Mouse (Mus musculus) left cerebral cortex, postnatal 14 days (tissue): ENCODE data around the gene Lhfpl3. TPM values are rescaled to one million over a fixed set of nuclear protein-coding genes. Genes with fewer than 3 reads are reported as not detected.
A peak's percentile ranks its signal among the peaks of the same experiment; 100 is the strongest.

ENCODE experiments used
- DNase-seq, 2 experiments: peaks; one replicate each; pipeline ENCODE4 v3.0.0; 2021 to 2022; ENCODE audit warnings: low spot score in 2 of 2, mixed read lengths in 1 of 2
- intact Hi-C: fragments of 180-260 bp; cut with DNase I; formaldehyde crosslinking; loops from one replicate; pipeline ENCODE4 v1.15.1; 2025
- total RNA-seq, 2 experiments: library from RNA; stranded (reverse); gene quantifications; 2 replicates each; pipeline ENCODE4 v1.2.3; 2021

Lhfpl3 gene
- total RNA-seq, 2 experiments from 2014 or later, result 20.3 to 24.5 TPM

DNA sequence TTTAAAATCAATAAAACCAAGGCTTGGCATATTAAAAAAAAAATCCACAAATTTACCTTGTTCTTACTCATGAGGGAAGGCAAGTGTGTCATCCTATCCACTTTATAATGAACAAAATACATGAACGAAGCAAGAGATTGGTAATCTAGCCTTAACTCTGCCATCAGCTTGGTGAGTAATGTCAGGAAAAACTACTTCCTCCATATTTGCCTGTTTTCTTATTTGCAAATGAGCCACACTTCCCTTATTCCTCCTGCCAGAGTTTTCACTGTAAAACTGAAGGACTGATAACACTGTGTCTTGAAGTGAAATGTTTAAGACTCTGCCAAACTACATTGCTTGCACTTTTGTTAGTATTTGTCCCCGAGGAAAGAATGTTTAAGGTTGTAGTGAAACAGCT, 152.7 kb downstream of the Lhfpl3 start:
- no peak for DNase-seq
- intact Hi-C loops, result no loop called here

DNA sequence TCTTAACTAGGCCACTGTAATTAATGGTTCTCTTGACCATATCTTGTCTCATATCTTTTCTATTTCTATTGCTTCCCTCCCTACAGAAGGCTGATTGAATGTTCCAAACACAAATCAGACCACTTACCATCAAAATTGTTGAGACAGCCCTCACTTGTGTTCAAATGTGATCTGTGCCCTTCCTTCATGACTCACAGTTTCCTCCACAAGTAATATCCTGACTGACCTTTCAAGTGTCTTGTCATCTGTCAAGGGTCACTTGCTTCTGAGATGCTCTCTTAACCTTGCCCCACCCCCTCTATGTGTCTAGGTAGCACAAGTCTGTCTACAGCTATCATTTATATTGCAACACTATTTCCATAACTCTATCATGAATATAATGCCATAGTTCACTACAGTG, 154.1 kb downstream of the Lhfpl3 start:
- intact Hi-C loops, result no loop called here
- no peak for DNase-seq

DNA sequence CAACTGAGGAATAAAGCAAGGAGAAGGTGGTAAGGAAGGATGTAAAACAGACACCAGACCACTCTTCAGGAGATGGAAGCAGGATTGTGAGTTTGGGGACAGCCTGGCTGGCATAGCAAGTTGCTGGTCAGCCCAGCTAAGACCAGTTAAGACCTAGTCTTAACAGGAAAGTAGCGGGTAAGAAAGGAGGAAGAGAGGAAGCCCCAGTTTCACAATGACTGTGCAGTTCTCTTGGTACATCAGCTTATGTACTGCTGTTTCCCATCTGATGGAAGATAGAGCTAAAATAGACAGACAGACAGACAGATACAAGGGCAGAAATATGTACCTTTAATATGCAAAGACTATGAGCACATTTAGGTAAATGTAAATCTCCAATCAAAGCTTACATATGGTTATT, 171.3 kb downstream of the Lhfpl3 start:
- intact Hi-C loops, result no loop called here
- no peak for DNase-seq

DNA sequence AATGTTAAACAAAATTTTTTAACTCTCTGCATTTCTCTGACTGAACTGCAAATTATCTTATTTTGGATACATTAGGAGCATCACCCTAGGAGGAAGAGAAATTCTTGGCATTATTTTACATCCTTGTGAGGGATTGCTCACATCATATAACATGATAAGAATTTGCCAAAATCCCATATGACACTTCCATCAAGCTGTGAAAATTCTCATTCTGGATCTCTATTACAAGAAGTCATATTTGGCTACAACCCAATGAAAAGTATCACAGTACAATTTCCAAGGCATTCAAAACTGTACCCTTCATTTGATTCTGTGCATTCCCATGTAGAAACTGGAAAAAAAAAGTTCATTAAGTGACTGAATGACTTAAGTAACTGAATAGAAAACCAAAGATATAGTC, 180.3 kb downstream of the Lhfpl3 start:
- intact Hi-C loops, result no loop called here
- no peak for DNase-seq

DNA sequence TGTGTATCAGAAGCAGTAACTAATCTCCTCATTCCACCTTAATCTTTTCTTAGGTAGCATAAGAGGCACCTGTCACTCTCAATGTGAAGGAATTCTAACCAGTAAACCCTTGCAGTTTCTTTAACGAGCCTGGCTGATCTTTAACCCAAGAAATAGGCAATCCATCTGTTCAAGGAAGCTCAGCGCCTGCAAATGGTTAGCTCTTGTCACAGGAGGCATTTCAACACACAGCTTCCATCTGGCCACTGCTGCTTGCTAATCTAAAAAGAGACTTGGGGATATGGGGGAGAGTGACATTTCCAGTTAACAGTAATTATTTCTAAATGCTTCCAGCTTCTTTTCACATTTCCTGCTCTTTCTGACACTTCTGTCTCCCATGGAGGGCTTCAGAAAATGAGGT, 182.9 kb downstream of the Lhfpl3 start:
- DNase-seq, result peak in 1 of 2 experiments; percentile 4
- intact Hi-C loops, result no loop called here

DNA sequence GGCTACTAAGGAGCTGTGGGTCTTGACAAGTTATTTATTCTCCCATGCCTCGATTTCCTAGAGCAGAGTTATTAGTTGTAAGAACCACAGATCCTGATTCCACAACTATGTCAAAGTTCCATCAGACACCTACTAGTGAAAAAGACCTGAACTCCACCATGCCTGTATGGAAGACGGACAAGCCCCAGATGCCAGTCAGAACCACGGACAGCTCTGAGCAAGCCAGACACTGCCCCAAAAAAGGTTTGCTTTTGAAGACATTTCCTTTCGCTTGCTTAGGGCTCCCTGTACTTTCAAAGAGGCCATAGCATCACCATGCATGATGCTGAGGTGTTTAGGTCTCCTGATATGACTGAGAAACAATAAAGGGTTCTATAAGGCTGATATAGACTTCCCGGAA, 197.4 kb downstream of the Lhfpl3 start:
- no peak for DNase-seq
- intact Hi-C loops, result no loop called here

DNA sequence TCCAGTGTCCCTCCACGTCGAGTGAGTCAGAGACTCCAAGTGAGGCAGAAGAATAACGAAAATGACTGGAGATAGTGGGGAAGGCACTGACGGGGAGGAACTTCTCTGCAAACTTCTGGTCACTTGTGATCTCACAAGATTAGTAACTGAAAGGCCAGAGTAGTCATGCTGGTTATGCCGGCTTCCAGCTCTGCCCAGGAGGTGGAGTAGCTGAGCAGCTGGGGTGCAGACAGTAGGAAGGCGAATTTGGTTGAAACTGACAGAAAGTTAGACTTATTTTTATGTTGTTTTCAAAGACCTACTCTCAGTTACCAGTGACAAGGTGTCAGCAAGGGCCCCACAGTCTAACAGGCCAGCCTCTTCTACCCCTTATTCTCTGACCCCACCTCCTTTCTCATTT, 217.4 kb downstream of the Lhfpl3 start:
- intact Hi-C loops, result no loop called here

DNA sequence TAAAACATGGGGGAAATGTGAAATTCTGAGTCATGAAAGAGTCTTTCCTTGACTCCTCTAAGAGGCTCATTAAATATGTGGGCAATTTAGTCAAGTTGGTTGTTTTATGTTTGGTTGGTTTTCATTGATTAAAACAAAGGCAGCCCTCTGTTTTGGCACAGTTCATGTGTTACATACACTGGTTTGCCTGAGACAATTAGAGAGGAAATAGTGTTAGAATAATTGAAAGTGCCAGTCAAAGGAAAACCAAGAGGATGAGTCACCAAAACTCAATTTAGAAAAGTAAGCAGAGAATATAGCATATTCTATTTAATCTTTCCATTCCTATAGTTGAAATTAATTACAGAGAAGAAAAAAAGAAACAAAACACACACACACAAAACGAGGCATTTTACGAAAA, 240.9 kb downstream of the Lhfpl3 start:
- intact Hi-C loops, result no loop called here
- DNase-seq, result no peak

More for the DNA sequence above, 217.4 kb downstream of the Lhfpl3 start:
- DNase-seq, result no peak

DNA sequence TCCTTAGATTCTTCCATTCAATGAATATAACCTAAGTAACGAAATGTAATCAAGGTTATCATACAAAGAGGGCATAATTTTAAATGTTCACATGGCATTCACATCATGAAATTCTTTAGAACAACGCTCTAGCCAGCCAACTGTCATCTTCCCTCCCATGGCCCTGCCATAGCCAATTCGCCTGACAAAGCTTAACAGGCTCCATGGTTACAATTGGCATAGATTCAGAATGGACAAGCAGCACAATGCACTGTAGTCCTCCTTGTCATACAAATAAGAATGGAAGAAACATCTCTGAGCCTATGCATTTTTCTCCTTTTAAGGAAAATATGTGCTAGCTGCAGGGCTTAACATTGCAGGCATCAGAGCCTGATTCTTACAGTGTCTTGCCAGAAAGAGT, 254.0 kb downstream of the Lhfpl3 start:
- DNase-seq, result no peak
- intact Hi-C loops, result no loop called here

DNA sequence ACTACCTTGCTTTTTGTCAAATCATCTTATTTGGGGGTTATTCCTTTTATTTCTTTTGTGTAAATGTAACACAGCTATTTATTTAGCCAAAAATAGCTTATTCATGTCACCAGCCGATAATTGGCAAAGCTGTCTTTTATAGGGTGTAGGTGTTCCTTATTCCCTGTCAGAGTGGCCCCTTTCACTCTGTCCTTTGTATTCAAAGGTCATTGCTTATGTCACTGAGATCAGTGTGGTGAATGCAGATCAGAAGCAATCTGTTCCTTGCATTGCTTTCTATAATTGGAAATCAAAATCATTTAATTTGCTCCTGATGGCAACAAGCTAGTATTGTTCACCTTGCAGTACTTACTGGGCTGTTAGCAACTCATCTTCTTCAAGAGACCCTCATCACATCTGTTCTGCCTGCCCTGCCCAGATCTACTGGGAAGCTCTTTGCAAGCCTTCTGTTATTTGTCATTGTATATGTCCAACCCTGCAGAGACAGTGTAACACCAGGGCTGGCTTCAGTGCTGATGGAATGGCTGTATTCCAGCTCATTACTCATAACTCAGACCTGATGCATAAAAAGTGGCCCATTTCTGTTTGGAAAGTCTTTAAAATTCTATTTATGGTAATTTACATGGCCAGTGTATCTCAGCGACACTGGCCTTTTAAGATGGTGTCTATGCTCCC, 257.4 kb downstream of the Lhfpl3 start:
- no peak for DNase-seq
- intact Hi-C loops, result no loop called here

DNA sequence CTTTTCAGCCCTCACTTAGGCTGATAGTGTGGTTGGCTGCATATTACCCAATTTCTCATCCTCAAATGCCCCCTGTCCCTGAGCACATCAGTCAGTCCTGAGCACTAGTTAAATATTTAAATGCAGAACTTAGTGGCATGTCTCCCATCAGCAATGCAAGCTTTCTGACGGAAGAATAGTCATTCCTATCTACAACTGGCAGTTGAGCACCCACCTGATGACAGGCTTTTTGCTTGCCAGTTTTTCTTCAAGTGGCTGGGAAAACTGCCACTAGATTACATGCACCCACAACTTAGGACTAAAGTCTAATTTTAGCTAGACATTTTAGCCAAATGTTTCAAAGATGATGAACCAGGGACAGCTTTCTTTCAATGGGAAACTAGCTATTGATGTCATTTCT, 260.3 kb downstream of the Lhfpl3 start:
- intact Hi-C loops, result no loop called here
- DNase-seq, result no peak

DNA sequence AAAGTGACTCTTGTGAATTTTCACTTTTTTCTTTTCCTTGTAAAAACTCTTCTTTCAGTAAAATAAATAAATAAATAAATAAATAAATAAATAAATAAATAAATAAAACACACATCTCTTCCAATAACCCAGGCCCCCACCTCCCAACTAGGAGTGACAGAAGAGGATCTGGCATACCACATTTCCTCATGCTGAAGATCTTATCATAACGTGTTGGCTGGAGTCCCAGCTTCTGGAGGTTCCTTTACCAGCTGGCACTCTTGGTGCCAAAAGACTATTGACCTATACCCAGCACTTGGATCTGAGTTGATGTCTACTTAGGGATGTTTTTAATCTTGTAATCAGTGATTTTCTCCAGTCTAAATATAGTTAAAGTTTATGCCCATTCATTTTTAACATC, 264.6 kb downstream of the Lhfpl3 start:
- intact Hi-C loops, result no loop called here

DNA sequence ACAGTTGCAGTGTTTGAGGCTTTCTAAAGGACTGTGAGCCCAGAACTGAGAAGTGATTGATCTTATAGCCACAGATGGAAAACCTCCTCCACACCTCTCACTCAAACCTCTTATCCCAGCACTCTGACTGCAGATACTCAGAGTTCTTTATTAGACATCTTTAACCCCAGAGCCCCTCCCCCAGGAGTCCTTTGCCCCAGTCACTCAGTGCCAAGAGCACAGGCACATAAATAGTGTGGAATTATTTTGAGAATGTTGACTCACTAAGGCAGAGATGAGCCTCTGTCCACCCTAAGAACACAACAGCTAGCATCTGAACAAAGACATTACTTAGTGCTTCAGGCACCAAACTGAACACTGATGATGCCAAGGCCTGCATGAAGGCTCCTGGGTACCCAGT, 268.1 kb downstream of the Lhfpl3 start:
- intact Hi-C loops, result no loop called here
- no peak for DNase-seq

More for the DNA sequence above, 264.6 kb downstream of the Lhfpl3 start:
- DNase-seq, result no peak

DNA sequence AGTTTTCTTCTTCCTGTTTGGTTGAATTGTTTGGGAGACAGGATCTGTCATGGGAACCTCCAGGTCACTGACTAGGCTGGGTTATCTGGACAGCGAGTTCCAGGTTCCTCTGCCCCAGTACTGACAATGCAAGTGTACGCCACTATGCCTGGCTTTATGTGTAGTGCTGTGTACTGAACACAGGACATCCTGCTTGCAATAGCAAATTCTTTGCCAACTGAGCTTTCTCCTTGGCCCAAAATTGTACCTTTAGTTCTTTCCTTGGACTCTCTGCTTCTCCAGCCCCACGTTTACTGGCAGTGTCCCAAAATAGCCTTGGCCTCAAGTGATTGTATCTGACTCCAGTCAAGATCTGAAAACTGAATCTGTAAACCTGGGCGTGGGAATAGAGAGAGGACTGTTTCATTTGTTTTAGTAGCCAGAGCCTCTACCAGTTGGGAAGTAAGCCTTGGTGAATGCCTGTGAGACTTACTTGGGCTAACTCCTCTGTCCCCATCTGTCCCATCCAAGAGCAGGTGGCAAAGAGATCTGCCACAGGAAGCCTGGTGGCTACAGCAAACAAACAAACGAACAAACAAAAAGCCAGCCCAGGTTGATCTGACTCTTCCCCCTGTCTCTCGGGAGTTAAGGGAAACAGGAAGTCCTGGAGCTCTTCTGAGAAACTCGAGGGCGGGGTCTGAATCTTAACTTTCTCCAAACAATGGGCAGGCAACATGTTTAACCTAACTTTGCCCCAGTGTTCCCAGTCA, 269.9 kb downstream of the Lhfpl3 start:
- intact Hi-C loops, result no loop called here
- no peak for DNase-seq

DNA sequence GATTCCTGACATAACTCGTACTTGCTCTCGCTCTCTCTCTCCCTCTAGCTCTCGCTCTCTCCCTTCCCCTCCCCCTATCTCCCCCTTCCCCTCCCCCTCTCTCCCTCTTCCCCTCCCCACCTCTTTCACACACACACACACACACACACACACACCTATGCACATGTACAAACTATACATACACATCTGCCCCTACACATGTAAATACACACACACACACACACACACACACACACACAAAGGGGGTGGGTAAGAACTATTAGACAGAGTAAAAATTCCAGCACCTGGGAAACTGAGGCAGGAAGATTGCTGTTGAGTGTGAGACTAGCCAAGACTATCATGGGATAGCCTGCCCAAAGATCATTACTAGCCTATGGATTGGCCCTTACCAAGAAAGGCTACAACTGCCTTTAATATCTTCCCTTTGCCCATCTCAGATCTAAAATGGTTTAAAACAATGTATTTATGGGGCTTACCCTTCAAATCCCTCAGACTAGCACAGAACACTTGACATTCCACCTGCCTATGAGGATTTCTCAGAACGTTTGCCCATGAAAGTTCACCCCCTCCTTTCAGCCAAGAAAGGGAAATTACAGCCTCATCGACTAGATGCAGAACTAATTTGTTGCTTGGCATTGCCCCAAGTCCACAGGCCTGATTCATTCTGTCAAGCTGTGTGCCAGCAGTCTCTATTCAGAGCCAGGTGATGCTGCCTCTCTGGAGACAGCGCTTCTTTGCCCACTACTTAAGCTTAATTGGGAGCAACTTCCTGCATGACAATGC, 289.3 kb downstream of the Lhfpl3 start:
- intact Hi-C loops, result no loop called here
- peak; percentile 31 to 51 for DNase-seq

DNA sequence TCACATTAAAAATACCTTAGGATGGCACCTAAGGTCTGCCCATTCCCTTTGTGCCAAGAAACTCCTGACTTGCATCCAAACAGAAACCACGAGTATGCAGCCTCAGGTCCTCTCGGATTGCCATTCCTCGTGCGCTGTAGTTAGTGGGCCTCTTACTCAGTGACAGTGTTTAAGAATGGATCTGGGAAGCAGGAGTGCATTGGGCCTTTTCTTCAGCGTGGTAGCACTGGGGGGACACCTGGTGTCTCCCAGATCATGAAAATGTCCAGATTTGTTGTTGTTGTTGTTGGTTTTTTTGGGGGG, 289.8 kb downstream of the Lhfpl3 start:
- intact Hi-C loops, result no loop called here
- no peak for DNase-seq

DNA sequence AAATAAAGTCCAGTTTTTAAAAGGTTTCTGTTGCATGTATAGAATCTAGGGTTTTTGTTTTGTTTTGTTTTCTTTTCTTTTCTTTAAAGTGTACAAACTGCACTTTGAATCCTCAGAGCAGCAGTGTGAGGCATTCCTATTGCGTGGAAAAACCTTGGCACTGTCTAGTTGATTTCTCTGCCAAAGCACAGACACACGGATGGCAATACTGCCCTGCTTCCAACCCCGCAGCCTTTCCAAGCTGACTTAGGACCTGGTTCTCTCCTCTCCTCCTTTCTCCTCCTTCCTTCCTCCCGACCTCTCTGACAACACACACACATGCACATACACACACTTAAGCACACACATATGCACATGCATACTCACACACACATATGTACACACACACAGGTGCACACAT, 294.6 kb downstream of the Lhfpl3 start:
- DNase-seq, result no peak
- intact Hi-C loops, result no loop called here

DNA sequence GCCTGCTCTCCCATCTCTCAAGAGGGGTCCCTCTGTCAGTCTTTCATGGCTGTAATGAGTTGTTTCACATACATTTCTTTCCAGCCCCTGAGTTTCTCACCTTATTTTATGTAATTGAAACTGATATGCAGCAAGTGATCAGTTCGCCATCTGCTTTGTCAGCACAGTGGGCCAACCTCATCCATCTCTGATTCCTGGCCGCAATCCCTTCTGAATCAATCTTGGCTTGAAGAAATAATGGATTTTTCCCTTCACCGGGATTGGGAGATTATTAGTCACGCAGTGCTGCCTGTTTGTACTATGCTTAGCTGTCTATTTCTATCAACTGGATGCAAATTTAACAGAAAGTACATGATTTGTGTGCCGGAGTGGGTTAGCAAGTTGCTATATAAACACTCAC, 297.0 kb downstream of the Lhfpl3 start:
- DNase-seq, result no peak
- intact Hi-C loops, result no loop called here

DNA sequence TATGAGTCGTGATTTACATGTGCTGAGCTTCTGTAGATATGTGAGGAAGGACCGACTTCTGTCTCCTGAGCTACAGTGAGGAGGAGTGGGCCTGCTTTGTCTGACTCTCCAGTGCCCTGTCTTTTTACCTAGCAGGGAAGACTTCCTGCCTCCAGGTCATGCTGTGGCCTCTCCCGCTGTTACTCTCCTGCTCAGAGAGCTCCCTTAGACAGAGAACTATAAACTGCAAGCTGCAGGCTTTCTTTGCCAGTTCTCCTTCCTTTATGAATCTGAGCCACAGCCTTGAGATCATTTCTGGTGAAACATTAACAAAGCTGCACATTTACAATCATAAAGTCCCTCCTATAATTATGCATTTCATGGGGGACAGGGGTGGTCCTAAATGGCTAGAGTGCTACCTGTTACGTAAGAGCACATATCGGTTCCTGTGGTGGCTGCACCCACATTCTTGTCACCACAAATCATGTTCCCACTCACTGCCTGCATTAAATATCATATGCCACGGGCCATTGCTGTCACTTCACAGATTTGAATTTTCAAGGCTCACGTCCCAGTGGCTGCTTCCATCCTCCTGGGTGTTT, 303.3 kb downstream of the Lhfpl3 start:
- intact Hi-C loops, result no loop called here
- no peak for DNase-seq

DNA sequence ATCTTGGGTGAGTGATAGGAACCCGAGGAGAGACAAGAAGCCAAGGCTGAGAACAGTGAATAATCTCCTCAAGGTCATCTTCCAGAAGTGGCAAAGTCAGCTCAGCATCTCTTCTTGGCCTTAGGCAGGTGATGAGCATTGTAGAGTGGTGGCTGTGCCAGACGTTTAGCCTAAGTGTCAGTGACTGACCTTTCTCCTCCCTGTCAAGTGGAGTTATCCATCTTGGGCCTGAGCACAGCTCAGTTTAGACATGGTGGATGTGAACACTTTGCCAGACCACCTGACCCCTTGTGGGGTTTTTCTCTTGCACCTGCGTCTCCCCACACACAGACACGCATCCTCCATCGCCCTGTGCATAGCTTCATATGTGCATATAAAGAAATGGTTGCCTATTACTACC, 305.6 kb downstream of the Lhfpl3 start:
- no peak for DNase-seq
- intact Hi-C loops, result no loop called here
